Mouse (Mus musculus): ENCODE results near the gene Sbk1. TPM values are rescaled to one million over a fixed set of nuclear protein-coding genes. Genes with fewer than 3 reads are reported as not detected.

The Sbk1 gene
- polyA plus RNA-seq, 1 experiment from 2014 or later, result 28.7 TPM

DNA sequence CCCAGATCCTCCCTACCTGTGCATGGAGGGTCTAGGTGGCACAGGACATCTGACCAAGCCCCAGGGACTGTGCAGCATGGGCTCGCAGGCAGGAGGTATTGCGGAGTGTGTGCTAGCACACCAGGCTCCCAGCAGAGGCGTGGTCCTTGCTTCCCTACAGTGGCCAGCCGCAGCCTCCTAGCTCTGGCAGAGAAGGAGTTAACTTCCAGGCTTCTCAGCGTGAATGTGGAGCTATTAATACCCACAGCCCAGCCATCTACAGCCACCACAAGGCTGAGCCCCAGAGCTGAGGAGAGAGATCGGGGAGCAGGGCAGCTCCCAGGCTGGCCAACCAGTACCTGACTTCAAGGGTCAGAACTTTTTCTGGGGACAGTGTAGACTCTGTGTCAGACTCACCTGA lies 24.3 kb upstream of the Sbk1 start:
- ATAC-seq (ENCODE audit: borderline replicate concordance, extremely low read depth, low FRiP score, low TSS enrichment), result peak; percentile 63
- peaks cover 3% of the 10 kb centered on the region; the same call in 1 of the 2 replicates for H3K27me3 ChIP-seq
- H3K36me3 ChIP-seq, result no peaks in the 10 kb centered on the region
- H3K4me1 ChIP-seq, result peaks cover 5% of the 10 kb centered on the region; the same call in 1 of the 2 replicates
- no peak overlapping the region for H3K27ac ChIP-seq
- no peak overlapping the region for H3K4me3 ChIP-seq
- 4% methylated on average over 6 of the region's 6 CpGs for WGBS
- H3K9me3 ChIP-seq, result no peaks in the 10 kb centered on the region
- H3K4me2 ChIP-seq, result no peak overlapping the region; the same call in 1 of the 2 replicates
- no peak overlapping the region for H3K9ac ChIP-seq

- Histone ChIP-seq H3K9me3 (no peaks in the 10 kb centered on the region), H3K27ac (no peak overlapping the region), H3K27me3 (peaks cover 3% of the 10 kb centered on the region; the same call in 1 of the 2 replicates), H3K4me1 (peaks cover 5% of the 10 kb centered on the region; the same call in 1 of the 2 replicates), H3K4me3 (no peak overlapping the region), H3K4me2 (no peak overlapping the region; the same call in 1 of the 2 replicates), H3K9ac (no peak overlapping the region), H3K36me3 (no peaks in the 10 kb centered on the region)
- WGBS, result 35% methylated on average over 17 of the region's 17 CpGs
- ATAC-seq (ENCODE audit: borderline replicate concordance, extremely low read depth, low FRiP score, low TSS enrichment), result no peak
Measured at GRCm38 (mm10) chr7:126248641-126249141, 23.7 kb upstream of the Sbk1 start.

DNA sequence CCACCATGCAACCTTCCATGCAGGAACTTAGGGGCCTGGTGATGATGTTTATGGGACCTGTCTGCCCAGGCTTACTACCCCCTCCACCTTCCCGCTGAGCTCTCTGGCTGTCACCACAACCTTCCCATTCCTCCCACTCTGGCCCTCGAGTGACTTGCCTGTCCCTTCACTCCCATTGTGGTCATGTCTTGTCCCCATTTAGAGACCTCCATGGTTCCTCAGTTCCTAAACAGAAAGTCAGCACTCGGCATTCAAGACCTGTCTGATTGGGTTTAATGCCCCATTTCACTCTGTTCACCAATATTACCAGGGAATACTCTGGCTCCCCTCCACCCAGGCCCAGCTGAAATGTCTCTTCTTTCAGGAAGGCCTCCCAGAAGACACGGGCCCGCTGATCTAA lies 23.3 kb upstream of the Sbk1 start:
- 73% methylated on average over 5 of the region's 5 CpGs for WGBS
- Histone ChIP-seq H3K4me2 (no peak overlapping the region), H3K27ac (no peak overlapping the region), H3K9ac (no peak overlapping the region), H3K9me3 (no peaks in the 10 kb centered on the region), H3K4me1 (peaks cover 5% of the 10 kb centered on the region; the same call in 1 of the 2 replicates), H3K4me3 (no peak overlapping the region), H3K36me3 (no peaks in the 10 kb centered on the region), H3K27me3 (peaks cover 3% of the 10 kb centered on the region; the same call in 1 of the 2 replicates)
- ATAC-seq (ENCODE audit: borderline replicate concordance, extremely low read depth, low FRiP score, low TSS enrichment), result no peak

GRCm38 (mm10) chr7:126249986-126250385 lies 22.4 kb upstream of the Sbk1 start:
- no peak overlapping the region for H3K27ac ChIP-seq
- H3K4me2 ChIP-seq, result no peak overlapping the region
- no peaks in the 10 kb centered on the region for H3K36me3 ChIP-seq
- H3K9me3 ChIP-seq, result no peaks in the 10 kb centered on the region
- peaks cover 3% of the 10 kb centered on the region; the same call in 1 of the 2 replicates for H3K27me3 ChIP-seq
- ATAC-seq (ENCODE audit: borderline replicate concordance, extremely low read depth, low FRiP score, low TSS enrichment), result no peak
- H3K9ac ChIP-seq, result no peak overlapping the region
- WGBS, result 83% methylated on average over 3 of the region's 3 CpGs
- H3K4me3 ChIP-seq, result no peak overlapping the region
- H3K4me1 ChIP-seq, result peaks cover 5% of the 10 kb centered on the region; the same call in 1 of the 2 replicates

DNA sequence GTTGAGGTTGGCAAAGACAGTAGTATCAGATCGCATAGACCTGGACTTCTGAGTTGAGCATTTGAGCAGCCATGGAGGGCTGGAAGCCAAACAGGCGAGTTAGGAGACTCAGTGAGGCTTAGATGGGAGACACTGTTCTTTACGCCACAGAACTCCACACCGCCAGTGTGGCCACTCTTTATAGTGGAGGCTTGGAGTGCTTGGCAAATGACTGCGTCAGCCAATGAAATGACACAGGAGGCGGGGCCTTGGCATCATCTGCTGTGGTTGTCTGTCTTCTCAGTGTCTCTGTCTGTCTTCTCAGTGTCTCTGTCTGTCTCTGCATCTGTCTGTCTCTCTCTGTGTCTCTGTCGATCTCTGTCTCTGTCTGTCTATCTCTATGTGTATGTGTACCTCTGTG lies 21.9 kb upstream of the Sbk1 start:
- H3K27ac ChIP-seq, result no peak overlapping the region
- H3K36me3 ChIP-seq, result no peaks in the 10 kb centered on the region
- no peaks in the 10 kb centered on the region for H3K9me3 ChIP-seq
- WGBS, result 68% methylated on average over 7 of the region's 7 CpGs
- H3K27me3 ChIP-seq, result peaks cover 3% of the 10 kb centered on the region; the same call in 1 of the 2 replicates
- no peak overlapping the region for H3K9ac ChIP-seq
- no peak overlapping the region for H3K4me3 ChIP-seq
- H3K4me1 ChIP-seq, result peaks cover 5% of the 10 kb centered on the region; the same call in 1 of the 2 replicates
- no peak overlapping the region for H3K4me2 ChIP-seq
- no peak for ATAC-seq (ENCODE audit: borderline replicate concordance, extremely low read depth, low FRiP score, low TSS enrichment)

DNA sequence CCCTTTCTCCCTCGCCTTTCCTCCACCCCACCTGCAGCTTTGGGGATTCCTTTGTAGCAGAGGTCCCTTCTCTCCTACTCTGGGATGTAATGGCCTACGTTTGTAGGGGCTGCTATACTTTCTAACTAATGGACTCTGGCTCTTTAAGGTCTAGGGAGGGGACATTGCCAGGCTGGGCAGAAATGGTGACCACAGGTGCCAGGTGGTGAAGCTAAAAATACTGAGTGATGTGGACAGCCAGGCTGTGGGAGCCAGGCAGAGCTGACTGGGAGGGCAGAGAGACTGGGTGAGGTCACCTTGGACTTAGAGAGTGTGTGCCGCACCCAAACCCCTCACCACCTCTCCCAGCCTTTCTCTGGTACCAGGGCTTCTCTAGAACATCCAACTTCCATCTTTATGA lies 20.7 kb upstream of the Sbk1 start:
- H3K4me1 ChIP-seq, result peaks cover 5% of the 10 kb centered on the region; the same call in 1 of the 2 replicates

GRCm38 (mm10) chr7:126252230-126252629 lies 20.2 kb upstream of the Sbk1 start:
- no peak overlapping the region for H3K27ac ChIP-seq
- 76% methylated on average over 5 of the region's 5 CpGs for WGBS
- ATAC-seq (ENCODE audit: borderline replicate concordance, extremely low read depth, low FRiP score, low TSS enrichment), result no peak
- H3K9me3 ChIP-seq, result no peaks in the 10 kb centered on the region
- H3K4me2 ChIP-seq, result no peak overlapping the region
- peaks cover 3% of the 10 kb centered on the region; the same call in 1 of the 2 replicates for H3K27me3 ChIP-seq
- no peak overlapping the region for H3K9ac ChIP-seq
- no peaks in the 10 kb centered on the region for H3K36me3 ChIP-seq
- peaks cover 5% of the 10 kb centered on the region; the same call in 1 of the 2 replicates for H3K4me1 ChIP-seq
- H3K4me3 ChIP-seq, result no peak overlapping the region

More for the DNA sequence above, 20.7 kb upstream of the Sbk1 start:
- Histone ChIP-seq H3K27me3 (peaks cover 3% of the 10 kb centered on the region; the same call in 1 of the 2 replicates), H3K4me2 (no peak overlapping the region), H3K9me3 (no peaks in the 10 kb centered on the region), H3K36me3 (no peaks in the 10 kb centered on the region), H3K27ac (no peak overlapping the region), H3K4me3 (no peak overlapping the region), H3K9ac (no peak overlapping the region)
- 53% methylated on average over 3 of the region's 3 CpGs for WGBS
- no peak for ATAC-seq (ENCODE audit: borderline replicate concordance, extremely low read depth, low FRiP score, low TSS enrichment)

GRCm38 (mm10) chr7:126260280-126261210 lies 11.9 kb upstream of the Sbk1 start:
- H3K27me3 ChIP-seq, result no peaks in the 10 kb centered on the region
- no peaks in the 10 kb centered on the region; the same call in 1 of the 2 replicates for H3K4me1 ChIP-seq
- no peak overlapping the region for H3K9ac ChIP-seq
- no peak overlapping the region for H3K4me2 ChIP-seq
- WGBS, result 3% methylated on average over 18 of the region's 18 CpGs
- no peak overlapping the region for H3K27ac ChIP-seq
- no peak overlapping the region for H3K4me3 ChIP-seq
- ATAC-seq (ENCODE audit: borderline replicate concordance, extremely low read depth, low FRiP score, low TSS enrichment), result peak; percentile 52; the same call in 1 of the 2 replicates
- H3K36me3 ChIP-seq, result no peaks in the 10 kb centered on the region
- no peaks in the 10 kb centered on the region for H3K9me3 ChIP-seq

DNA sequence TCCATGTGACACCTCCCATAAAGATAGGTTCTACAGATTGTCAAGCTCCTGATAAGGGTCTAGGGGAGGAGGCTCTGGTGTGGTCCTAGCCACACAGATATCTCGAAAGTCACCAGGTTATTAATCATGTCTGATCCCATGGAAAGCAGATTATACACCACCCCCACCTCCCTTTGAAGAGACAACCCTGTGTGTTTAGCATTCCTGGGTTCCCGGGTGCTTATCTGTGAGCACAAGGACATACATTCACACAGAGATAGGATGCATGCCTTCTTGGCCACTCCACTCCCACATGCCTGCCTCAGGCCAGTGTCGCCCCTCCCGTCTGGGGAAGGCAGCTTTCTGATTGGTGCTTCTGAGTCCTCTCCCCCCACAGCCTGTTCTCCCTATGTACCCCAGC lies 10.6 kb upstream of the Sbk1 start:
- Histone ChIP-seq H3K9me3 (no peaks in the 10 kb centered on the region), H3K36me3 (no peaks in the 10 kb centered on the region), H3K4me1 (peaks cover 6% of the 10 kb centered on the region; the same call in 1 of the 2 replicates), H3K9ac (no peak overlapping the region), H3K27me3 (no peaks in the 10 kb centered on the region), H3K4me2 (no peak overlapping the region), H3K27ac (no peak overlapping the region), H3K4me3 (no peak overlapping the region)
- WGBS, result 28% methylated on average over 4 of the region's 4 CpGs
- no peak for ATAC-seq (ENCODE audit: borderline replicate concordance, extremely low read depth, low FRiP score, low TSS enrichment)

- 28% methylated on average over 7 of the region's 7 CpGs for WGBS
- no peak overlapping the region for H3K9ac ChIP-seq
- H3K27ac ChIP-seq, result no peak overlapping the region
- H3K4me2 ChIP-seq, result no peak overlapping the region
- H3K4me1 ChIP-seq, result peaks cover 6% of the 10 kb centered on the region; the same call in 1 of the 2 replicates
- no peak overlapping the region for H3K4me3 ChIP-seq
- no peaks in the 10 kb centered on the region for H3K36me3 ChIP-seq
- no peaks in the 10 kb centered on the region for H3K27me3 ChIP-seq
- ATAC-seq (ENCODE audit: borderline replicate concordance, extremely low read depth, low FRiP score, low TSS enrichment), result no peak
- no peaks in the 10 kb centered on the region for H3K9me3 ChIP-seq
Measured at GRCm38 (mm10) chr7:126263964-126264363, 8.5 kb upstream of the Sbk1 start.

DNA sequence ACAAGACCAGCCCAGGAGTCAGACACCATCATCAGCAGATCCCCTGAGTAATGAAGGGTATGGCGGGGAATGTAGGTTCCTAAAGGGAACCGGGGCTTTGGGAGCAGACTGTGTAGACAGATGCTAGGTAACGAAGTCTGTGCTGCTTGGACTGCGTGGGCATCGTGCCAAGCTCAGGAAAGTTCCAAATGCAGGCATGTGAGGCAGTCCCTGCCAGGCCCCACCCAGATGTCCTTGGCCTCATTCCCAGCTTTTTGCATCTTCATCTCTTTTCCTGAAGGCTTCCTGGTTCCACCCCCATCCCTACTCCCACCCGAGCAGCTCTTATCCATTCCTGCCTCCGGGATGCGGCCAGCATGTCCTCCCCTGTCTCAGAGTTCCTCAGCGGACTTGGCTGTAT lies 6.5 kb upstream of the Sbk1 start:
- Histone ChIP-seq H3K27me3 (no peaks in the 10 kb centered on the region), H3K36me3 (no peaks in the 10 kb centered on the region), H3K4me2 (no peak overlapping the region), H3K9me3 (no peaks in the 10 kb centered on the region), H3K4me1 (peaks cover 8% of the 10 kb centered on the region; the same call in 1 of the 2 replicates), H3K27ac (no peak overlapping the region), H3K9ac (no peak overlapping the region), H3K4me3 (no peak overlapping the region)
- WGBS, result 32% methylated on average over 9 of the region's 9 CpGs
- peak; percentile 46 for ATAC-seq (ENCODE audit: borderline replicate concordance, extremely low read depth, low FRiP score, low TSS enrichment)

Data from lung, embryonic 15.5 days (tissue).